Mouse (Mus musculus): Measurements from ENCODE around the gene Alms1.

DNA sequence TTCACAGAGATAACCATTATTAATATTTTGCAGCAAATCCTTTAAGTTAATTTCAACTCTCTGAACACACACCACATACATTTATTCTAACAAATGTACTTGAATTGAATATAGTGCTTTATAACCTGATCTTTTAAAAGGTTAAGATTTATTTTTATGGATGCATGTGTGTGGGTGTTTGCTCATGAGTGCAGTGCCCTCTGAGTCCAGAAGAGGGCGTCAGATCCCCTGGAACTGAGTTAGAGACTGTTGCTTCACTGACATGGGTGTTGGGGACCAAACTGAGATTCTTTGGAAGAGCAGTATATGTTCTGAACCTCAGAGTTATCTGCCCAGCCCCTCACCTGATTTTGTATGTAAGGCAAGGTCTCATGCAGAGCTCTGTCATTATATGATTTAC lies 25.0 kb upstream of the Alms1 start:
- TF ChIP-seq CTCF (IDR thresholded peaks at IDR 0.05; ENCODE audit: low read depth): no peak; the same call in 1 of the 2 replicates
- TF ChIP-seq EP300 (IDR thresholded peaks at IDR 0.05; ENCODE audit: low read depth): no peak
